Mouse (Mus musculus) MEL (cell line): Measurements from ENCODE around the gene Wasf2. TPM values are rescaled to one million over a fixed set of nuclear protein-coding genes. Genes with fewer than 3 reads are reported as not detected.

ENCODE experiments used
- DNase-seq: peaks from one replicate; pipeline ENCODE4 v3.0.0; 2011; ENCODE audit warnings: low read depth, low spot score
- H3K27ac ChIP-seq: 2 replicates; pipeline ENCODE4 v1.5.1; 2012; ENCODE audit warnings: low read depth, mild to moderate bottlenecking, control low read depth, low read length, moderate library complexity; ENCODE audit not compliant: control insufficient read depth
- H3K27me3 ChIP-seq, 2 experiments: fragments of 150-350 bp in 1 of 2; sonication (generic) in 1 of 2; 2 replicates each; pipeline ENCODE4 v1.6.1; 2012; ENCODE audit warnings: low read length in 2 of 2, mild to moderate bottlenecking in 2 of 2, improper control_type of control experiment in 1 of 2, moderate library complexity in 1 of 2; ENCODE audit not compliant: insufficient read depth in 2 of 2, control insufficient read depth in 1 of 2
- H3K36me3 ChIP-seq, 2 experiments: 2 replicates each; pipeline ENCODE4 v1.6.1; 2012 to 2014; ENCODE audit warnings: low read length in 2 of 2, improper control_type of control experiment in 1 of 2, inconsistent platforms in 1 of 2, mild to moderate bottlenecking in 1 of 2; ENCODE audit not compliant: insufficient read depth in 2 of 2, control insufficient read depth in 1 of 2
- H3K4me1 ChIP-seq, 2 experiments: fragments of 150-350 bp in 1 of 2; sonication (generic) in 1 of 2; 2 replicates each; pipeline ENCODE4 v1.6.1; 2012; ENCODE audit warnings: low read length in 2 of 2, improper control_type of control experiment in 1 of 2, mild to moderate bottlenecking in 1 of 2; ENCODE audit not compliant: insufficient read depth in 2 of 2, control insufficient read depth in 1 of 2
- H3K4me3 ChIP-seq, 2 experiments: fragments of 150-350 bp in 1 of 2; sonication (generic) in 1 of 2; 2 replicates each; pipeline ENCODE4 v1.5.1; 2012; ENCODE audit warnings: low read depth in 2 of 2, low read length in 2 of 2, mild to moderate bottlenecking in 2 of 2, moderate library complexity in 2 of 2, control low read depth in 1 of 2, improper control_type of control experiment in 1 of 2; ENCODE audit not compliant: control insufficient read depth in 1 of 2, insufficient read depth in 1 of 2
- H3K79me2 ChIP-seq: 2 replicates; pipeline ENCODE4 v1.6.1; 2012; ENCODE audit warnings: mild to moderate bottlenecking, low read length, moderate library complexity; ENCODE audit not compliant: control insufficient read depth, poor library complexity, insufficient read depth
- H3K9ac ChIP-seq: 2 replicates; pipeline ENCODE4 v1.6.1; 2012; ENCODE audit warnings: low read depth, mild to moderate bottlenecking, control low read depth, low read length, moderate library complexity; ENCODE audit not compliant: control insufficient read depth, poor library complexity, severe bottlenecking
- H3K9me3 ChIP-seq: fragments of 150-350 bp; sonication (generic); replicated peaks from 2 replicates; pipeline ENCODE4 v1.6.1; 2012; ENCODE audit warnings: mild to moderate bottlenecking, low read length, improper control_type of control experiment, moderate library complexity; ENCODE audit not compliant: insufficient read depth
- BHLHE40 ChIP-seq: IDR thresholded peaks from 2 replicates; pipeline ENCODE4 v1.6.1; 2012; ENCODE audit warnings: low read depth, mild to moderate bottlenecking, inconsistent platforms, low read length, improper control_type of control experiment, borderline replicate concordance
- CHD1 ChIP-seq: IDR thresholded peaks from 2 replicates; pipeline ENCODE4 v1.6.1; 2012; ENCODE audit warnings: low read depth, mild to moderate bottlenecking, inconsistent platforms, low read length, improper control_type of control experiment
- CHD2 ChIP-seq: IDR thresholded peaks from 2 replicates; pipeline ENCODE4 v1.6.1; 2011; ENCODE audit warnings: low read length, improper control_type of control experiment
- E2F4 ChIP-seq: IDR thresholded peaks from 2 replicates; pipeline ENCODE4 v1.6.1; 2011; ENCODE audit warnings: low read depth, low read length, improper control_type of control experiment, borderline replicate concordance
- ELF1 ChIP-seq: IDR thresholded peaks from 2 replicates; pipeline ENCODE4 v1.6.1; 2014; ENCODE audit warnings: low read depth, mild to moderate bottlenecking, inconsistent platforms, low read length, improper control_type of control experiment, moderate library complexity
- ETS1 ChIP-seq: IDR thresholded peaks from 2 replicates; pipeline ENCODE4 v1.6.1; 2012; ENCODE audit warnings: low read depth, mild to moderate bottlenecking, inconsistent platforms, low read length, improper control_type of control experiment, moderate library complexity
- GABPA ChIP-seq: IDR thresholded peaks from 2 replicates; pipeline ENCODE4 v1.6.1; 2012; ENCODE audit warnings: low read depth, mild to moderate bottlenecking, inconsistent platforms, low read length, improper control_type of control experiment, moderate library complexity
- GATA1 ChIP-seq: IDR thresholded peaks from 2 replicates; pipeline ENCODE4 v1.6.1; 2011; ENCODE audit warnings: low read depth, low read length, improper control_type of control experiment
- HCFC1 ChIP-seq: IDR thresholded peaks from 2 replicates; pipeline ENCODE4 v1.6.1; 2012; ENCODE audit warnings: low read depth, mild to moderate bottlenecking, inconsistent platforms, low read length, improper control_type of control experiment, moderate library complexity
- KAT2A ChIP-seq: conservative IDR thresholded peaks from 2 replicates; pipeline ENCODE4 v1.6.1; 2012; ENCODE audit warnings: low read depth, low read length, improper control_type of control experiment, inconsistent platforms
- MAFK ChIP-seq: IDR thresholded peaks from 2 replicates; pipeline ENCODE4 v1.6.1; 2011; ENCODE audit warnings: low read depth, mild to moderate bottlenecking, low read length, improper control_type of control experiment, borderline replicate concordance
- MAX ChIP-seq: IDR thresholded peaks from 2 replicates; pipeline ENCODE4 v1.6.1; 2011; ENCODE audit warnings: low read length, improper control_type of control experiment
- MAZ ChIP-seq: IDR thresholded peaks from 2 replicates; pipeline ENCODE4 v1.6.1; 2012; ENCODE audit warnings: low read depth, mild to moderate bottlenecking, inconsistent platforms, low read length, improper control_type of control experiment
- MXI1 ChIP-seq: IDR thresholded peaks from 2 replicates; pipeline ENCODE4 v1.6.1; 2011; ENCODE audit warnings: mild to moderate bottlenecking, low read depth, low read length, improper control_type of control experiment
- MYB ChIP-seq: IDR thresholded peaks from 2 replicates; pipeline ENCODE4 v1.6.1; 2011; ENCODE audit warnings: mild to moderate bottlenecking, low read depth, low read length, improper control_type of control experiment
- MYC ChIP-seq: IDR thresholded peaks from 2 replicates; pipeline ENCODE4 v1.6.1; 2011; ENCODE audit warnings: low read depth, mild to moderate bottlenecking, low read length, improper control_type of control experiment, moderate library complexity
- NRF1 ChIP-seq: IDR thresholded peaks from 2 replicates; pipeline ENCODE4 v1.6.1; 2014; ENCODE audit warnings: low read depth, mild to moderate bottlenecking, inconsistent platforms, low read length, improper control_type of control experiment, moderate library complexity; ENCODE audit not compliant: poor library complexity, insufficient read depth, severe bottlenecking
- RAD21 ChIP-seq: IDR thresholded peaks from 2 replicates; pipeline ENCODE4 v1.6.1; 2011; ENCODE audit warnings: mild to moderate bottlenecking, low read depth, low read length, improper control_type of control experiment
- RCOR1 ChIP-seq: IDR thresholded peaks from 2 replicates; pipeline ENCODE4 v1.6.1; 2012; ENCODE audit warnings: low read depth, mild to moderate bottlenecking, inconsistent platforms, low read length, improper control_type of control experiment
- SIN3A ChIP-seq: IDR thresholded peaks from 2 replicates; pipeline ENCODE4 v1.6.1; 2012; ENCODE audit warnings: low read length, improper control_type of control experiment, inconsistent platforms
- SMC3 ChIP-seq: IDR thresholded peaks from 2 replicates; pipeline ENCODE4 v1.6.1; 2011; ENCODE audit warnings: low read depth, low read length, improper control_type of control experiment
- TBP ChIP-seq: IDR thresholded peaks from 2 replicates; pipeline ENCODE4 v1.8.0; 2011; ENCODE audit warnings: low read depth, low read length, improper control_type of control experiment
- UBTF ChIP-seq: IDR thresholded peaks from 2 replicates; pipeline ENCODE4 v1.6.1; 2012; ENCODE audit warnings: low read depth, mild to moderate bottlenecking, inconsistent platforms, low read length, improper control_type of control experiment, moderate library complexity, borderline replicate concordance; ENCODE audit not compliant: insufficient read depth
- USF1 ChIP-seq: IDR thresholded peaks from 2 replicates; pipeline ENCODE4 v1.6.1; 2014; ENCODE audit warnings: low read depth, mild to moderate bottlenecking, inconsistent platforms, low read length, improper control_type of control experiment, moderate library complexity
- USF2 ChIP-seq, 2 experiments: IDR thresholded peaks; 2 replicates each; pipeline ENCODE4 v1.6.1; 2011 to 2012; ENCODE audit warnings: improper control_type of control experiment in 2 of 2, low read length in 2 of 2, borderline replicate concordance in 1 of 2, inconsistent platforms in 1 of 2, low read depth in 1 of 2, mild to moderate bottlenecking in 1 of 2; ENCODE audit not compliant: insufficient read depth in 1 of 2
- ZC3H11A ChIP-seq: IDR thresholded peaks from 2 replicates; pipeline ENCODE4 v1.6.1; 2012; ENCODE audit warnings: low read depth, mild to moderate bottlenecking, inconsistent platforms, low read length, improper control_type of control experiment
- ZMIZ1 ChIP-seq: IDR thresholded peaks from 2 replicates; pipeline ENCODE4 v1.6.1; 2012; ENCODE audit warnings: low read depth, mild to moderate bottlenecking, inconsistent platforms, low read length, improper control_type of control experiment, moderate library complexity
- ZNF384 ChIP-seq: IDR thresholded peaks from 2 replicates; pipeline ENCODE4 v1.6.1; 2012; ENCODE audit warnings: low read depth, mild to moderate bottlenecking, inconsistent platforms, low read length, improper control_type of control experiment
- polyA plus RNA-seq, 2 experiments: library from polyadenylated mRNA; stranded (reverse) in 1 of 2; unstranded in 1 of 2; fragments of >175 nt in 1 of 2; fragments of >200 nt in 1 of 2; gene quantifications; 2 replicates each; pipeline versions ENCODE4 v1.2.1 to v1.2.4; 2012; ENCODE audit warnings: low replicate concordance in 2 of 2, low read depth in 1 of 2; ENCODE audit not compliant: insufficient read length in 2 of 2, insufficient read depth in 1 of 2, missing spikeins in 1 of 2
- total RNA-seq: library from RNA; depleted of rRNA; stranded (reverse); fragments of 300-350 nt; gene quantifications from 2 replicates; pipeline ENCODE4 v1.2.3, GENCODE M21; 2012

Gene Wasf2
- total and polyA plus RNA-seq, 3 experiments, result 16.4 to 53.7 TPM; not detected in 1

- TF ChIP-seq GABPA, result no peak
- no peak for TF ChIP-seq MYB
Observed at GRCm38 (mm10) chr4:133176761-133177403, 46.6 kb downstream of the Wasf2 start (continued).

GRCm38 (mm10) chr4:133178305-133178704, 48.0 kb downstream of the Wasf2 start:
- peak; percentile 61 for DNase-seq
- Histone ChIP-seq H3K4me1 (peaks cover 0 to 4% of the 10 kb centered on the region in 2 experiments; a peak in 1 of 4 replicates), H3K36me3 (peaks cover 2 to 6% of the 10 kb centered on the region in 2 experiments; a peak in 2 of 4 replicates), H3K27ac (no peak overlapping the region), H3K79me2 (peaks cover 2% of the 10 kb centered on the region), H3K4me3 (no peak overlapping the region), H3K9me3 (no peaks in the 10 kb centered on the region), H3K27me3 (no peaks in the 10 kb centered on the region)
- TF ChIP-seq CHD1, result no peak
- TF ChIP-seq MYC, result no peak
- TF ChIP-seq RAD21, result no peak
- peak; percentile 56; the same call in 1 of the 2 replicates for TF ChIP-seq SIN3A
- TF ChIP-seq MAZ, result no peak
- TF ChIP-seq ZNF384, result peak; percentile 30; the same call in 1 of the 2 replicates
- TF ChIP-seq BHLHE40, result no peak
- TF ChIP-seq MAFK, result no peak
- no peak for TF ChIP-seq RCOR1
- TF ChIP-seq USF1, result no peak
- no peak for TF ChIP-seq MYB
- no peak for TF ChIP-seq TBP
- no peak for TF ChIP-seq KAT2A
- no peak for TF ChIP-seq ETS1
- no peak for TF ChIP-seq E2F4
- no peak for TF ChIP-seq HCFC1
- peak; percentile 53; the same call in 1 of the 2 replicates for TF ChIP-seq MXI1
- no peak for TF ChIP-seq ZC3H11A
- no peak for TF ChIP-seq USF2 (IDR thresholded peaks at IDR 0.05; ENCODE audit: borderline replicate concordance in 1 of 2, insufficient read depth in 1 of 2, low read depth in 1 of 2, low read length in 2 of 2)
- TF ChIP-seq NRF1, result no peak
- no peak for TF ChIP-seq UBTF
- TF ChIP-seq SMC3, result no peak
- peak; percentile 47 for TF ChIP-seq GATA1
- no peak for TF ChIP-seq CHD2
- no peak for TF ChIP-seq ZMIZ1
- TF ChIP-seq ELF1, result no peak
- TF ChIP-seq MAX, result no peak
- TF ChIP-seq, all 39 proteins: peak for 4
- no peak overlapping the region for H3K9ac ChIP-seq
